Mouse (Mus musculus): ENCODE measurements around the gene Hpse2.

Gene Hpse2

GRCm38 (mm10) chr19:42737753-42738152, 650.4 kb downstream of the Hpse2 start:
- DNase-seq (ENCODE audit: extremely low spot score), result no peak
